Mouse (Mus musculus): ENCODE results near the gene Osgep. TPM values are rescaled to one million over a fixed set of nuclear protein-coding genes. Genes with fewer than 3 reads are reported as not detected.
"Not testable (repeated sequence)": the region's sequence is repeated elsewhere in the genome, so short reads cannot be mapped to it uniquely, and the experiment has no call there.

Osgep gene
- polyA plus RNA-seq, 1 experiment = 54.6 TPM

GRCm38 (mm10) chr14:50908126-50908525 is 16.6 kb downstream of the Osgep start:
- no peak for DNase-seq
- TF ChIP-seq CTCF (conservative IDR thresholded peaks at IDR 0.05; ENCODE audit: insufficient read depth, insufficient read length, low read depth, low read length) = no peak
- TF ChIP-seq POLR2A (IDR thresholded peaks at IDR 0.05; ENCODE audit: low read depth, low read length) = no peak
- Histone ChIP-seq H3K27ac (ENCODE audit: insufficient read depth, low read depth, low read length) (no peak overlapping the region), H3K4me1 (ENCODE audit: control insufficient read depth, insufficient read depth, low read length) (no peaks in the 10 kb centered on the region), H3K27me3 (replicated peaks; ENCODE audit: control insufficient read depth, insufficient read depth, low read length) (no peaks in the 10 kb centered on the region), H3K4me3 (ENCODE audit: insufficient read depth, low read depth, low read length) (no peak overlapping the region), H3K36me3 (ENCODE audit: control insufficient read depth, insufficient read depth, low read length) (no peaks in the 10 kb centered on the region)
- 76% methylated on average over 4 of the region's 4 CpGs for WGBS

DNA sequence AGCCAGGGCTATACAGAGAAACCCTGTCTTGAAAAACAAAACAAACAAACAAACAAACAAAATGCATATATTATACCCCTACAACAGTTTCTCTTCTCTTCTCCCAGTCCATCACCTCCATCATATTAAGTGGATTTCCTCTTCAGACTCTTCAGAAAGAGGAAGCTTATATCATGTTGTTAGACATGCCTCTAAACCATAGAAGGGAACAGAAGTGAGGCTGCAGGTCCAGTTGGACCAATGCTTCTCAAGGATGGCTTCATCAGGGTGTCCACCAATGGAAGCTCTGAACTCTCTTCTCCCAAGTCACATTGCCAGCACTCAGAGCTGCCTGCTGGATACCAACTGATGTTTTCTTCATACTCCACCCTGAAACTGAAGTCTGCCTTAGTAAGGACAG is 19.4 kb downstream of the Osgep start:
- not testable (repeated sequence) for H3K36me3 ChIP-seq (ENCODE audit: control insufficient read depth, insufficient read depth, low read length); H3K4me1 ChIP-seq (ENCODE audit: control insufficient read depth, insufficient read depth, low read length); DNase-seq; H3K27ac ChIP-seq (ENCODE audit: insufficient read depth, low read depth, low read length); H3K27me3 ChIP-seq (replicated peaks; ENCODE audit: control insufficient read depth, insufficient read depth, low read length); H3K4me3 ChIP-seq (ENCODE audit: insufficient read depth, low read depth, low read length)

DNA sequence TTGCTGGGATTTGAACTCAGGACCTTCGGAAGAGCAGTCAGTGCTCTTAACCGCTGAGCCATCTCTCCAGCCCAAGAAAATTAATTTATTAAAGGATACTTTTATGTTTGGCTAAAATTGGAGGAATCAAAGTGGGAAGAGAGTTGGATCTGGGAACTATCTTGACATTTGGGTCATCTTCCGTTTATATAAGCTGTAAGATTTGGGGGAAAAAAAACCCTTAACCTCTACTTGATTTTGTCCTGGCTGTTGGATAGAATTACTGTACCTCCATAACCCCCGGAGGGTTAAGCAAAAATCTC is 19.9 kb downstream of the Osgep start:
- no peaks in the 10 kb centered on the region for H3K36me3 ChIP-seq (ENCODE audit: control insufficient read depth, insufficient read depth, low read length)
- no peak for TF ChIP-seq POLR2A (IDR thresholded peaks at IDR 0.05; ENCODE audit: low read depth, low read length)
- no peak for TF ChIP-seq CTCF (conservative IDR thresholded peaks at IDR 0.05; ENCODE audit: insufficient read depth, insufficient read length, low read depth, low read length)
- WGBS = 94% methylated on average over 4 of the region's 4 CpGs
- no peak overlapping the region for H3K4me3 ChIP-seq (ENCODE audit: insufficient read depth, low read depth, low read length)
- no peak for DNase-seq
- no peak overlapping the region for H3K27ac ChIP-seq (ENCODE audit: insufficient read depth, low read depth, low read length)
- H3K4me1 ChIP-seq (ENCODE audit: control insufficient read depth, insufficient read depth, low read length) = no peaks in the 10 kb centered on the region
- H3K27me3 ChIP-seq (replicated peaks; ENCODE audit: control insufficient read depth, insufficient read depth, low read length) = no peaks in the 10 kb centered on the region

GRCm38 (mm10) chr14:50903973-50904827 is 20.5 kb downstream of the Osgep start:
- peak overlapping the region; percentile 30 for H3K4me3 ChIP-seq (ENCODE audit: insufficient read depth, low read depth, low read length)
- peak; percentile 24 for DNase-seq
- H3K27me3 ChIP-seq (replicated peaks; ENCODE audit: control insufficient read depth, insufficient read depth, low read length) = no peaks in the 10 kb centered on the region
- H3K36me3 ChIP-seq (ENCODE audit: control insufficient read depth, insufficient read depth, low read length) = no peaks in the 10 kb centered on the region
- H3K4me1 ChIP-seq (ENCODE audit: control insufficient read depth, insufficient read depth, low read length) = no peaks in the 10 kb centered on the region
- 11% methylated on average over 26 of the region's 26 CpGs for WGBS
- TF ChIP-seq POLR2A (IDR thresholded peaks at IDR 0.05; ENCODE audit: low read depth, low read length) = no peak
- TF ChIP-seq CTCF (conservative IDR thresholded peaks at IDR 0.05; ENCODE audit: insufficient read depth, insufficient read length, low read depth, low read length) = peak; percentile 59
- H3K27ac ChIP-seq (ENCODE audit: insufficient read depth, low read depth, low read length) = no peak overlapping the region

GRCm38 (mm10) chr14:50897992-50898391 is 26.7 kb downstream of the Osgep start:
- WGBS = 92% methylated on average over 2 of the region's 2 CpGs
- not testable (repeated sequence) for H3K4me1 ChIP-seq (ENCODE audit: control insufficient read depth, insufficient read depth, low read length); H3K27ac ChIP-seq (ENCODE audit: insufficient read depth, low read depth, low read length); DNase-seq; H3K27me3 ChIP-seq (replicated peaks; ENCODE audit: control insufficient read depth, insufficient read depth, low read length); H3K4me3 ChIP-seq (ENCODE audit: insufficient read depth, low read depth, low read length); H3K36me3 ChIP-seq (ENCODE audit: control insufficient read depth, insufficient read depth, low read length)

DNA sequence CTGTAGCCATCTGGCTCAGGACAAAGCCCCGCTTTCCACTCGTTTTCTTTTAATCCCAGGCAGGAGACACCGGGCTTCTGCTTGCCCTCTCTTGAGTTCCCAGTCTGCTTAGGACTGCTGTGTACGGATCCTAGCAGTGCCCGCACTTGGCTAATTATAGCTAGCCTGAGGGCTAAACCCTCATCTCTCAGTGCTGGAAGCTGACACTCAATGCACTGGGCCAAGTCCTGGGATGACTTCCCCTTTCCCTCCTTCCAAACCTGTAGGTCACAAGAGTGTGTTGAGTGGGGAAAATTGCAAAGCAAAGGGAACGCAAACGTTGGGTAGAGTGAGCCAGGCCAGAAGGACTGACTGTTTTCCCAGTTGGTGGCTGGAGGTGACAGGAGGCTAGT is 27.3 kb downstream of the Osgep start, which contains the start of gene Klhl33:
TSS of gene Klhl33 (minus strand) at position 134 of the 392 bp plus-strand sequence.
- Histone ChIP-seq H3K4me1 (ENCODE audit: control insufficient read depth, insufficient read depth, low read length) (no peaks in the 10 kb centered on the region), H3K36me3 (ENCODE audit: control insufficient read depth, insufficient read depth, low read length) (no peaks in the 10 kb centered on the region), H3K27ac (ENCODE audit: insufficient read depth, low read depth, low read length) (peak within 1 kb of the TSS; percentile 18; the same call in 1 of the 2 replicates), H3K4me3 (ENCODE audit: insufficient read depth, low read depth, low read length) (peak within 1 kb of the TSS; percentile 34), H3K27me3 (replicated peaks; ENCODE audit: control insufficient read depth, insufficient read depth, low read length) (no peaks in the 10 kb centered on the region)
- DNase-seq = no peak
- 70% methylated on average over 7 of the region's 7 CpGs for WGBS
- no peak for TF ChIP-seq CTCF (conservative IDR thresholded peaks at IDR 0.05; ENCODE audit: insufficient read depth, insufficient read length, low read depth, low read length)
- no peak for TF ChIP-seq POLR2A (IDR thresholded peaks at IDR 0.05; ENCODE audit: low read depth, low read length)

GRCm38 (mm10) chr14:50896747-50897373 is 27.8 kb downstream of the Osgep start:
- no peak for DNase-seq

More at GRCm38 (mm10) chr14:50896747-50897373, 27.8 kb downstream of the Osgep start:
- no peaks in the 10 kb centered on the region for H3K27me3 ChIP-seq (replicated peaks; ENCODE audit: control insufficient read depth, insufficient read depth, low read length)
- H3K36me3 ChIP-seq (ENCODE audit: control insufficient read depth, insufficient read depth, low read length) = no peaks in the 10 kb centered on the region
- WGBS = 33% methylated on average over 23 of the region's 23 CpGs
- H3K4me1 ChIP-seq (ENCODE audit: control insufficient read depth, insufficient read depth, low read length) = no peaks in the 10 kb centered on the region
- H3K27ac ChIP-seq (ENCODE audit: insufficient read depth, low read depth, low read length) = peak overlapping the region; percentile 18; the same call in 1 of the 2 replicates
- H3K4me3 ChIP-seq (ENCODE audit: insufficient read depth, low read depth, low read length) = peak overlapping the region; percentile 34
- TF ChIP-seq POLR2A (IDR thresholded peaks at IDR 0.05; ENCODE audit: low read depth, low read length) (no peak), CTCF (conservative IDR thresholded peaks at IDR 0.05; ENCODE audit: insufficient read depth, insufficient read length, low read depth, low read length) (no peak)
